Mouse (Mus musculus): ENCODE measurements at regions not wholly inside any gene's neighbourhood (a gene's known extent, or its start where the extent isn't known, plus 50 kb on each side); places are given as distances from the start of the nearest gene placed in this dataset.
"Not testable (repeated sequence)": the region's sequence is repeated elsewhere in the genome, so short reads cannot be mapped to it uniquely, and the experiment has no call there.

- DNase-seq (ENCODE audit: extremely low spot score in 1 of 2, low spot score in 1 of 2), result no peak
Measured at GRCm38 (mm10) chr2:15273446-15273845, 218.6 kb upstream of the Nsun6 start.

- peak in 1 of 2 experiments; percentile 43 for DNase-seq (ENCODE audit: extremely low spot score in 1 of 2, low spot score in 1 of 2)
Measured at GRCm38 (mm10) chr2:15260486-15261165, 205.8 kb upstream of the Nsun6 start.

GRCm38 (mm10) chr2:15242276-15242675 lies 187.4 kb upstream of the Nsun6 start:
- DNase-seq (ENCODE audit: extremely low spot score in 1 of 2, low spot score in 1 of 2), result not testable (repeated sequence)

- DNase-seq (ENCODE audit: extremely low spot score in 1 of 2, low spot score in 1 of 2), result peak in 1 of 2 experiments; percentile 9
Measured at GRCm38 (mm10) chr2:15221910-15222309, 167.0 kb upstream of the Nsun6 start.

GRCm38 (mm10) chr2:15188091-15188490 lies 133.2 kb upstream of the Nsun6 start:
- DNase-seq (ENCODE audit: extremely low spot score in 1 of 2, low spot score in 1 of 2), result no peak

- no peak for DNase-seq (ENCODE audit: extremely low spot score in 1 of 2, low spot score in 1 of 2)
Measured at GRCm38 (mm10) chr2:15181000-15181399, 126.1 kb upstream of the Nsun6 start.

GRCm38 (mm10) chr2:15166435-15167024 lies 111.7 kb upstream of the Nsun6 start:
- DNase-seq (ENCODE audit: extremely low spot score in 1 of 2, low spot score in 1 of 2), result no peak

GRCm38 (mm10) chr2:15165830-15166229 lies 111.0 kb upstream of the Nsun6 start:
- peak in 1 of 2 experiments; percentile 11 for DNase-seq (ENCODE audit: extremely low spot score in 1 of 2, low spot score in 1 of 2)

- DNase-seq (ENCODE audit: extremely low spot score in 1 of 2, low spot score in 1 of 2), result no peak
Measured at GRCm38 (mm10) chr2:15163732-15164418, 109.0 kb upstream of the Nsun6 start.

GRCm38 (mm10) chr2:15161831-15162230 lies 107.0 kb upstream of the Nsun6 start:
- no peak for DNase-seq (ENCODE audit: extremely low spot score in 1 of 2, low spot score in 1 of 2)

- no peak for DNase-seq (ENCODE audit: extremely low spot score in 1 of 2, low spot score in 1 of 2)
Measured at GRCm38 (mm10) chr2:15157622-15158021, 102.8 kb upstream of the Nsun6 start.

- no peak for DNase-seq (ENCODE audit: extremely low spot score in 1 of 2, low spot score in 1 of 2)
Measured at GRCm38 (mm10) chr2:15150823-15151222, 96.0 kb upstream of the Nsun6 start.

- DNase-seq (ENCODE audit: extremely low spot score in 1 of 2, low spot score in 1 of 2), result no peak
Measured at GRCm38 (mm10) chr2:15148381-15148780, 93.5 kb upstream of the Nsun6 start.

- DNase-seq (ENCODE audit: extremely low spot score in 1 of 2, low spot score in 1 of 2), result no peak
Measured at GRCm38 (mm10) chr2:15146986-15147385, 92.1 kb upstream of the Nsun6 start.

- DNase-seq (ENCODE audit: extremely low spot score in 1 of 2, low spot score in 1 of 2), result no peak
Measured at GRCm38 (mm10) chr2:15146414-15146813, 91.5 kb upstream of the Nsun6 start.

- no peak for DNase-seq (ENCODE audit: extremely low spot score in 1 of 2, low spot score in 1 of 2)
Measured at GRCm38 (mm10) chr2:15144781-15145180, 89.9 kb upstream of the Nsun6 start.

- no peak for DNase-seq (ENCODE audit: extremely low spot score in 1 of 2, low spot score in 1 of 2)
Measured at GRCm38 (mm10) chr2:15139877-15140276, 85.0 kb upstream of the Nsun6 start.

Data from frontal cortex, adult 2 months (tissue).